Mouse (Mus musculus): Measurements from ENCODE around the gene Ipp. TPM values are rescaled to one million over a fixed set of nuclear protein-coding genes. Genes with fewer than 3 reads are reported as not detected.

The Ipp gene
- polyA plus RNA-seq (2012; rRNA removed) = 6.6 and 9.6 TPM in 2 replicates

GRCm38 (mm10) chr4:116507425-116508218, at the start of gene Ipp:
Gene Ipp, plus strand, starts transcription at chr4:116507549.
- peak within 1 kb of the TSS; percentile 90 for H3K4me3 ChIP-seq (ENCODE audit: control insufficient read depth, low read depth, low read length)
- peaks cover 5% of the 10 kb centered on the region; the same call in 1 of the 2 replicates for H3K4me1 ChIP-seq (ENCODE audit: control insufficient read depth, insufficient read depth, low read length)
- no peaks in the 10 kb centered on the region for H3K27me3 ChIP-seq (ENCODE audit: control insufficient read depth, insufficient read depth, low read length)
- no peaks in the 10 kb centered on the region for H3K36me3 ChIP-seq (ENCODE audit: control insufficient read depth, insufficient read depth, low read length)
- TF ChIP-seq POLR2A (IDR thresholded peaks at IDR 0.05; ENCODE audit: control insufficient read depth, low read depth, low read length) (peak; percentile 99), CTCF (IDR thresholded peaks at IDR 0.05; ENCODE audit: control insufficient read depth, insufficient read depth, insufficient replicate concordance, low read depth, low read length) (0 out of 2 replicates have a peak, but pooled peaks have one; percentile 14)
- H3K27ac ChIP-seq (ENCODE audit: control insufficient read depth, insufficient read depth, low read depth, low read length) = peak within 1 kb of the TSS; percentile 96

DNA sequence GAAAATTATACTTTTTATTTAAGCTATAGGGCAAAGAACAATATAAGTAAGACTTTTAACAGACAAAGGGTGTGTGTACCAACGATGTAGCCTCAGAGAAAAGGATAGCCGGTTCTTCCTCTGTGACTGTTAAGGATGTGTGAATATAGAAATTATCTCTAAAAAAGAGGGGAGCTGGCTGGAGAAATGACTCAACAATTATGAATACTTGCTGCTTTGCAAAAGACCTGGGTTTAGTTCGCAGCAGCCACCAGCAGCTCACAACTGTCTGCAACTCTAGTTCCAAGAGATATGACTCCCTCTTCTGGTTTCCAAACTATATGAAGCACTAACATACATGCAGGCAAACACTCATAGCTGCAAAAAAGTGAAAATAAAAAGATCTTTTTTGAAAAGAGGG, 45.4 kb upstream of the Ipp start:
- Histone ChIP-seq H3K4me3 (ENCODE audit: control insufficient read depth, low read depth, low read length) (no peak overlapping the region; the same call in 1 of the 2 replicates), H3K27ac (ENCODE audit: control insufficient read depth, insufficient read depth, low read depth, low read length) (no peak overlapping the region), H3K4me1 (ENCODE audit: control insufficient read depth, insufficient read depth, low read length) (peaks cover 8% of the 10 kb centered on the region), H3K36me3 (ENCODE audit: control insufficient read depth, insufficient read depth, low read length) (no peaks in the 10 kb centered on the region), H3K27me3 (ENCODE audit: control insufficient read depth, insufficient read depth, low read length) (no peaks in the 10 kb centered on the region)
- TF ChIP-seq POLR2A (IDR thresholded peaks at IDR 0.05; ENCODE audit: control insufficient read depth, low read depth, low read length) (no peak), CTCF (IDR thresholded peaks at IDR 0.05; ENCODE audit: control insufficient read depth, insufficient read depth, insufficient replicate concordance, low read depth, low read length) (no peak)

- Histone ChIP-seq H3K4me1 (ENCODE audit: control insufficient read depth, insufficient read depth, low read length) (peaks cover 8% of the 10 kb centered on the region), H3K4me3 (ENCODE audit: control insufficient read depth, low read depth, low read length) (peak overlapping the region; percentile 96), H3K27me3 (ENCODE audit: control insufficient read depth, insufficient read depth, low read length) (no peaks in the 10 kb centered on the region), H3K27ac (ENCODE audit: control insufficient read depth, insufficient read depth, low read depth, low read length) (peak overlapping the region; percentile 92), H3K36me3 (ENCODE audit: control insufficient read depth, insufficient read depth, low read length) (no peaks in the 10 kb centered on the region)
- TF ChIP-seq CTCF (IDR thresholded peaks at IDR 0.05; ENCODE audit: control insufficient read depth, insufficient read depth, insufficient replicate concordance, low read depth, low read length) (no peak), POLR2A (IDR thresholded peaks at IDR 0.05; ENCODE audit: control insufficient read depth, low read depth, low read length) (no peak; the same call in 1 of the 2 replicates)
These were observed 43.9 kb upstream of the Ipp start for GRCm38 (mm10) chr4:116463231-116464125.

- H3K27ac ChIP-seq (ENCODE audit: control insufficient read depth, insufficient read depth, low read depth, low read length) = peak within 1 kb of the TSS; percentile 92
- H3K27me3 ChIP-seq (ENCODE audit: control insufficient read depth, insufficient read depth, low read length) = no peaks in the 10 kb centered on the region
- H3K36me3 ChIP-seq (ENCODE audit: control insufficient read depth, insufficient read depth, low read length) = no peaks in the 10 kb centered on the region
- H3K4me1 ChIP-seq (ENCODE audit: control insufficient read depth, insufficient read depth, low read length) = peaks cover 8% of the 10 kb centered on the region
- H3K4me3 ChIP-seq (ENCODE audit: control insufficient read depth, low read depth, low read length) = peak within 1 kb of the TSS; percentile 96
- TF ChIP-seq POLR2A (IDR thresholded peaks at IDR 0.05; ENCODE audit: control insufficient read depth, low read depth, low read length) (peak; percentile 42), CTCF (IDR thresholded peaks at IDR 0.05; ENCODE audit: control insufficient read depth, insufficient read depth, insufficient replicate concordance, low read depth, low read length) (no peak)
These were observed 43.0 kb upstream of the Ipp start, which contains the start of gene Mast2 for GRCm38 (mm10) chr4:116464126-116464981. Gene Mast2, minus strand, starts transcription at chr4:116464183.

- H3K36me3 ChIP-seq (ENCODE audit: control insufficient read depth, insufficient read depth, low read length) = no peaks in the 10 kb centered on the region
These were observed 26.0 kb upstream of the Ipp start for GRCm38 (mm10) chr4:116481322-116481721.

GRCm38 (mm10) chr4:116483476-116483875, 23.9 kb upstream of the Ipp start:
- no peak overlapping the region for H3K4me3 ChIP-seq (ENCODE audit: control insufficient read depth, low read depth, low read length)
- H3K27me3 ChIP-seq (ENCODE audit: control insufficient read depth, insufficient read depth, low read length) = no peaks in the 10 kb centered on the region
- H3K4me1 ChIP-seq (ENCODE audit: control insufficient read depth, insufficient read depth, low read length) = no peaks in the 10 kb centered on the region
- no peaks in the 10 kb centered on the region for H3K36me3 ChIP-seq (ENCODE audit: control insufficient read depth, insufficient read depth, low read length)
- H3K27ac ChIP-seq (ENCODE audit: control insufficient read depth, insufficient read depth, low read depth, low read length) = no peak overlapping the region
- TF ChIP-seq POLR2A (IDR thresholded peaks at IDR 0.05; ENCODE audit: control insufficient read depth, low read depth, low read length) (no peak), CTCF (IDR thresholded peaks at IDR 0.05; ENCODE audit: control insufficient read depth, insufficient read depth, insufficient replicate concordance, low read depth, low read length) (no peak)

More at GRCm38 (mm10) chr4:116481322-116481721, 26.0 kb upstream of the Ipp start:
- no peaks in the 10 kb centered on the region for H3K27me3 ChIP-seq (ENCODE audit: control insufficient read depth, insufficient read depth, low read length)
- H3K27ac ChIP-seq (ENCODE audit: control insufficient read depth, insufficient read depth, low read depth, low read length) = no peak overlapping the region
- H3K4me3 ChIP-seq (ENCODE audit: control insufficient read depth, low read depth, low read length) = no peak overlapping the region
- TF ChIP-seq POLR2A (IDR thresholded peaks at IDR 0.05; ENCODE audit: control insufficient read depth, low read depth, low read length) (no peak), CTCF (IDR thresholded peaks at IDR 0.05; ENCODE audit: control insufficient read depth, insufficient read depth, insufficient replicate concordance, low read depth, low read length) (no peak)
- H3K4me1 ChIP-seq (ENCODE audit: control insufficient read depth, insufficient read depth, low read length) = no peaks in the 10 kb centered on the region

Data from testis, adult 2 months (tissue).